Mouse (Mus musculus): ENCODE measurements around the gene Nova2.

- no peak for TF ChIP-seq CTCF (IDR thresholded peaks at IDR 0.05; ENCODE audit: extremely low read depth, insufficient read depth, low read length)
- TF ChIP-seq POLR2A (IDR thresholded peaks at IDR 0.05; ENCODE audit: extremely low read depth, insufficient read depth, low read length) = no peak
Observed at GRCm38 (mm10) chr7:18992294-18992675, 66.6 kb downstream of the Nova2 start.
